Mouse (Mus musculus) CH12F3 (cell line): ENCODE measurements around the gene Kynu.

Source experiments
- in situ Hi-C: fragments of 300-500 bp; cut with MboI; formaldehyde crosslinking; loops from 2 replicates; pipeline ENCODE4 v1.14.3; 2020; ENCODE audit warnings: low sequenced_read_pairs

Gene Kynu

DNA sequence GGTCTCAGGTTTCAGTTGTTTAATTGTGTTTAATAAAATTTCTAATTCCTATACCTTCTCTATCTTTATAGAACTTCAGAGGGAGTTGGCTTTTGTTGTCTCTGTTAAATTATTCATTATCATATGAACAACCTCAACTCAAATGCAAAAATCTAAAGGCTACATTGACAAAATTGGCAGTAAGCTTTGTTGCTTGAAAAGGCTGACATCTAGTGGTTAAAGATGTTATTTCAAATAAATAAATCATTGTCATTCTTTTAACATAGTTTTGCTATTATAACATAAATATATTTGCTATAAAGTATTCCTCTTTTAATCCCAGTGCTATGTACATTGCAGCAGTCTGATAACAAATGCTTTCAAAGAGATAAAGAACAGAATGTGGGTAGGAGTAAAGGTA, 81.4 kb downstream of the Kynu start:
- in situ Hi-C loops: no loop called here

DNA sequence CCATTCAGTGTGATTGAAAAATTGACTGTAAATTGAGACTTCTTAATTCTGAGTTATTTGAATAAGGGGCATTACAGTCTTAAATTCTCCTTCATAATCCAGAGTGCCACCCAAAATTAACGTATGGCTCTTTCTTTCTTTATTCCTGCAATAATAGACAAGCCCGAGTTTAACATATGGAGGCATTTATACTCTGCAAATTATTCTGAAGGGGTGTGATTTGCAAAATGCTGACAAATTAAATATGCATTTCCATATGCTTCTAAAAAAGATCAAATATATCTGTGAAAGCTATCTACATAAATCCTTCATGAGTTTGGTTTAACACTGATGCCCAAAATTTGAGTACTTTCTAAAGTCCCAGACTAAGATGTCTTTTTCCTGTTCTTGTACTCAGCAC, 91.8 kb downstream of the Kynu start:
- in situ Hi-C loops: no loop called here

DNA sequence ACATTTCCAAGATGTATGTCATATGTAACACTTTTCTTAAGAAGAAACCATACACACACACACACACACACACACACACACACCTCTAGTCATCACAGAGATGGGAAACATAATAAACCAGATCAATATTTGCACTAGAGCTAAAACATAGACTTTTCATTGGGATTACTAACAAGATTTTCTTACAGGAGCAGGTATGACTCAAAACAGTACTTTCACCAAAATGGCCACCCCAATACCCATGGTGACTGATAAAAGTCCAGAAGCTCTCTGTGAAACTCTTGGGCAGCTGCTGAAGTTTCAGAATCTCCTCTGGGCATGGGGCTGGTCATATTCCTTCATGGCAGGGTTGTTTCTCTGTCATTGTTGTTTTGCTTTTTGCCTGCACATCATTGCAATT, 114.5 kb downstream of the Kynu start:
- in situ Hi-C loops: no loop called here

DNA sequence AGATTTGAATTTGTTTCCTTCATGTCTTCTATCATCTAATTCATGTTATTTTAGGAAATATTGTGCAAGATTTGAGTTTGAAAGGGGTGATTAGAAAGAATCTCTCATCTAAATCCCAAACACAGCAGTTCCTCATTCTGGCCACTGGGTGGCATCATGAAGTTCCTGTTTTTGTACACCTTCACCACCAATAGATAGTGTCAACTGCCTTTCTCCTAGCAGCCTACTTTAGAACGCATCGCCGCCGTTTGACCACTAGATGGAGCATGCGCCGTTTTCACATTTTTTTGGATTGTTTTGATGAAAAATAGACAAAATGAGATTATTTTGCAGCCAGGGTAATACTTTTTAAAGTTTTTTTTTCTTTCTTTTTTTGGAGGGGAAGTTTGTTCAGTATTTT, 118.5 kb downstream of the Kynu start:
- in situ Hi-C loops: no loop called here

DNA sequence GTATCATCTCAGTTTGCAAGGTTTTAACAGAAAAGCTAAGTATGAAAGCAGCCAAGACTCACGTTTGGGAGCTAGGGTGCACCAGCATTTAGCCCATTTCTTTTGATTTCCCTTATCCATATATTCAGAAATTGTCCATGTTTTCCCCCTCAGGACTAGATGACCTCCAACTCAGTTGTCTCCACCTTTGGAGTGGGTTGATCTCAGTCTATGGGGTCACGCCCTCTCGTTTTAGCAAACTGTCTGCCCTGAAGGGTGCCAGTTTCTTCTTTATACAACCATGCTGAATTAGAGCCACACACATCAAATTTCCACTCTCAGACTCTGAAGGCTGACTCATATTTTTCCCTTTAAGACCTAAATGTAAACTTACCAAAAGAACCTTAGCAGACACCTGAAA, 119.0 kb downstream of the Kynu start:
- in situ Hi-C loops: no loop called here

DNA sequence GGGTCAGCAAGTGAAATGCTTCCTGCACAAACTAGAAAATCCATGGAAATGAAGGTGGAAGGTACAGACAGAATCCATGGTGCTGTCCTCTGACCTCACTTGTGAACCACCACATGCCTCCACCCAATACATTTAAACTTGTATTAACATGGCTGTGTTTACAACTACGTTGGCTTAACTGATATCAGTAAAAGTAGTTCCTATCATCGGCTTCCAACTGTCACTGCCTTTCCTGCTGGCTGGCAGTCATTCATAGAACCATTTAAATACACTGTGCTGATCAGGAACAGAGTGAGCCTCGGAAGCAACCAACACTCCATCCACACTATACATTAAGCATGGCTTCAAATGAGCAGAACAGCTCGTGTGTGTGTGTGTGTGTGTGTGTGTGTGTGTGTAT, 120.1 kb downstream of the Kynu start:
- in situ Hi-C loops: no loop called here

DNA sequence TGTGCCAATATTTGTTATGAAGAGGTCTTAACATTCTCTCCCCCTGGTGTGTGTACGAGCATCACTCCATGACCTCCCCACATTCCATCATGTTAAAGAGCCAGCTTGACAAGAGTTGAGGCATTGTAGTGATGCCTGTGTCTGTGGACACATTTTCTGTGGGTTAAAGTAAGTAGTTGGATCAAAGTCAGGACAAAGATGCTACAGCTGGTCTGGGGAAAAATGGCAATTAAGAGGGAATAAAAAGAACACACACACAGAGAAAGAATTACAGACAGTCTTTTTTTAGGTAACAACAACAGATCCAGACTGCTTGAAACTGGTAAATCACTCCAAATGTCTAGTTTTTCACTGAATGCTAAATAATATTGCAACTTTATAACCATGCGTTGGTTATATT, 135.3 kb downstream of the Kynu start:
- in situ Hi-C loops: no loop called here

DNA sequence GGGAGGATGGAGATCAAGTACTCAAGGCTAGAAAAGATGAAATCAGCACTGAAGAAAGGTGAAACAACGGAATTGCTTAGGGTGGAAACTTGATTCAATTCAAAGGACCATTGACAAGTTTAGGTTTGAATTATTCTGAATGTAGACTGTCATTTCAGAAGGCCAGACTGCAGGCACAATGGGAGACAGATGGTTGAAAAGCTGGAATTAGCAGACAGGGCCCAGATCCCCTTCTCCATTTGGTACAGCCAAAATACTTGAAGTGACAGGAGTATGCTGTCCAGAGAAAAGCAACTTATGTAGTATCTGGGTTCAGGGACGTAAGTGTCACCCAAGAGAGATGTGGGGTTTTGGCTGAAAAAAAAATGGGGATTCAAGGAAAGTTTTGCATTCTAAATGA, 136.2 kb downstream of the Kynu start:
- in situ Hi-C loops: no loop called here

DNA sequence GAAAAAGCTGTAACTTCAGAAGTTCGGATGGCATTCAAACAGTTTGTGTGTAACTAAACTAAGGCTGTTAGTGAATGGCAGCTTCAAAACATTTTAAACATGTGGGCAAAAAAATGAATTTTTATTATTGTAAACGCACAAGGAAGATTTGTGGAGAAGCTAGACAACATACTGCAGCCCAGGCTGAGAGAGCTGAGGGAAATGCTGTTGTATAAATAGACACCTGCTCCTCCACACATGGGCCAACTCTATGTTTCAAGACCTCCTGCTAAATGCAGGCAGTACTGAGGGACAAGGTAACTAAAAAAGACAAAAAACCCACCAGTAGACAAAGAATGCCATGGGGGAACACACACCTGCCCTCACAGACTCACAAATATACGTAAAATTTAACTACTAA, 140.5 kb downstream of the Kynu start:
- in situ Hi-C loops: no loop called here

DNA sequence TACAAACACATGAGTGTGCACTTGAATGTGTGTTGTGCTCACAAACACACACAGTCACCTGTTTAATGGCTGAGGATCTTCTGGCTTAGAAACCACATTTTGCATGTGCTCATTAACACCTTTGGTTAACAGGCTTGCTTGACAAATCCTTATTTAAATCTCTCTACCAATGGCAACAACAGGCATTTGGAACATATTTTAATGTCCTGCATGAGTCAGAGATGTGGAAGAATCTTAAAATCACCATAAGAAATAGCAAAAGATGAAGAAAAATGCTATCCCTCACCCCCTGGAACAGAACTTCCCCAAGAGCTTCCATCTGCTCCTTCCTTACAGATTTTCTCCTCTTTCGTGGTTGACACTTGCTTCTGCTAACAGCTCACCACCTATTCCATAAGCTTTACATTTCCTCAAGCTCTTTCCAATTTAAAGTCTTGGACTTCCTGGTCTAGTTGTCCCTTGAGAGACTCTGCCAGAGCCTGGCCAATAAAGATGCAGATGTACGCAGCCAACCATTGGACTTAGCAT, 157.5 kb downstream of the Kynu start:
- in situ Hi-C loops: no loop called here

DNA sequence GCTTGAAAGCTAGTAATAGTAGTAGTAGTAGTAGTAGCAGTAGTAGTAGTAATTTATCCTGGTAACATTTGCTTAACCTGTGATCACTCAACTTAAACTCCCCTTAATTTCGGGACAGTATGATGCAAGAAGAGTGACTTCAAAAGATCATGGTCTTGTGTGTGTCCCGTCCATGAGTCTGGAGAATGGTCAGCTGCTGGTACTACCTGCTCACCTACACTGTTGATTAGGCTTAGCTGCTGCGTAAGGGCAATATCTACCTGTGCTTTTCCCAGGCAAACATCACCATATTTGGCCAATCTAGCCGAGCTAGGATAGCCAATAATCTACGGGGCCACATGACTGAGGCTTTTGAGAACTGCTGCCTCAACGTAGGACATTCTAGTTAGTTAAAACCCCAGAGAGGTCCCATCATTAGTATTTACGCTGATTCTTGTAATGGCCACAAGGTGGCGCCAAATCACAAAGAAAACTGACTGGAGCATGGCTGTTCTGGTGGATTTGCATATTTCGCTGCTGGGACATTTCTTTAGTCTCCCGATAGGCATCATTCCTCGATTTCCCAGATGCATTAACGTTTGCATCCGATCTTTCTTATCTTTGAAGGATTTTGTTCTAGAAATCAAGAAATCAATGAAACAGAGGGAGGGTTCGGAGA, 167.4 kb downstream of the Kynu start:
- in situ Hi-C loops: no loop called here

DNA sequence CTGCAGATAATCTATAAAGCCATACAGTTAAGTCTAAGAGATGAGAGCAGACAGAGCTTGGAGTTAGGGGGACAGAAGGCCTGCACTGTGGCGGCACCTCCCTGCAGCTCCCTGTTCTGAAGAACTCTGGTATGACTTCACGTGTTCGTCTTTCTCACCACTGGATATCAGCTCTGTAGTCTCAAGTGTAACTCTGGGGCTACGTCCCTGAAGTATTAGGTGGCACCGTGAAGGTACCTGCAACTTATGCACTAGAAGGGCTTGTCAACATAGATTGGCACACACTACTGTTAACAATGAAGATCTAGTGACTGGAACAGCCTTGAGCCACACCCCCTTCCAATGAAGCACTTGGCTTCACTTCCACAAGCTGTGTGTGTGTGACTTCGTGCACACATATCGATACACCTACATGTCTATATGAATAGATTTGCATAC, 168.0 kb downstream of the Kynu start:
- in situ Hi-C loops: no loop called here

DNA sequence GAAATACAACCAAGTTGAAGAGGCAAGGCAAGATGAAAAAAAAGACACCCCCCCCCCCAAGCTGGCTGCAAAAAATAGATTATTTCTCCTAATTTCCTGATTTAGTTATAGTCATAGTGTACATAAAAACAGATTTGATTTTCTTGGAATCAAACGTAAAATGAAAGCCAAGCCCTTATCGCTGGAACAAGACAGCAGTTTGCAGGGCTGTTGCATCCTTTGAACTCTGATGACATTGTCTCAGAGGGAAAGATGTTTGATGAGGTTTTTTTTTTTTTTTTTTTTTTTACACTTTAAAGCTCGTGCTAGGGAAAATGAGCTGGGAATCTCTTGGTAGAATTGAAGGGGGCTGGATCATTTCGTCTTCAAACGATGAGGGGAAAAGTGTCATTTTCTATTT, 172.1 kb downstream of the Kynu start:
- in situ Hi-C loops: no loop called here

DNA sequence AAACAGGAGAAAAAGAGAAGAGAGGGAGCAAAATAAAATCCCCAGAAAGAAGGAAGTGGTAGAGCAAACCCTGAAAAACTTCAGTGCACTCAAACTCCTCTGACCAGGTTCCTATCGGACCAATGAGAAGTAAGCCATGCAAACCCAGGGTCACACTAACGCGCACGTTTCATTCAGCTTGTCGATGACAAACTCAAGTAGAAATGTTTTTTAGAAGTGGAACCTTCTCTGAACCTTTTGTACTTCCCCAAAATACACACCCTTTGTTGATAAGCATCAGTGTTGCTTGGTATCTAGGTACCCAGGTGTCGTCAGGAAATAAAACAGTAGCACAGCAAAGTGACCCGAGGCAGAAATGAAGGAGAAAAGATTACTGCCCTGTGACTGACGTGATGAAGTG, 172.6 kb downstream of the Kynu start:
- in situ Hi-C loops: no loop called here

DNA sequence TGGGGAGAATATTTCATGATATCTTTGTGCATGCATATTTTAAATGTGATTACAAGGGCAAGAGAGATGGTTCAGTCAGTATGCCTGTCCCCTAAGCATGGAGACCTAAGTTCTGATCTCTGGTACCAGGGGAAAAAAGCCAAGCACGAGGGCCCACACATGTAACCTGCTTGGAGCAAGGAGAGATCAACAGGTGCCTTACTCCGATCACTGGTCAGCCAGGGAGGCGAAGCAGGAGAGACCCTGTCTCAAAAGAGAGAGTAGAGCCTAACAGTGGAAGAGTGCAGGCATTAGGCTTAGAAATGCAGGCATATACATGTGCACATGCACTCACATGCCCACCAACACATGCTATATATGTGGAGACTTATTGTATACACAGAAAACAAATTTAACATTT, 173.7 kb downstream of the Kynu start:
- in situ Hi-C loops: no loop called here
